8 mouse cellular contexts compared by ENCODE assay signal in genomic region chr17:33552964-33553363, GRCm38 (mm10). TPM values are rescaled to one million over a fixed set of nuclear protein-coding genes. Genes with fewer than 3 reads are reported as not detected.
A peak's percentile ranks its signal among the peaks of the same experiment; 100 is the strongest.
DNase-seq lines count a peak whose midpoint lies in the region; ATAC-seq and TF ChIP-seq lines count a peak whose summit lies in the region.

No protein-coding gene starts in this region.

- DNase-seq in gastrocnemius, postnatal 10 days: peak; percentile 43
- no peak for DNase-seq in gastrocnemius, adult 8-10 months (ENCODE audit: low spot score in 2 of 2)
- peak; percentile 24 for DNase-seq in urinary bladder, postnatal 25 days (ENCODE audit: low spot score)
- no peak for DNase-seq in urinary bladder, postnatal 4 days (ENCODE audit: low spot score in 2 of 2)
- peak; percentile 67 for DNase-seq in forelimb bud, embryonic 11.5 days (ENCODE audit: low read depth, low spot score)
- DNase-seq in liver, postnatal 0 days: peak; percentile 50
- peak; percentile 51 to 74 for DNase-seq in spleen, postnatal 4 days (ENCODE audit: low spot score in 2 of 2)
- no peak for DNase-seq in layer of hippocampus, adult 9-10 months (ENCODE audit: low spot score)

- TF ChIP-seq CTCF in liver, postnatal 0 days (IDR thresholded peaks at IDR 0.05; ENCODE audit: low read depth): peak; percentile 74

- 59% methylated on average over 4 of the region's 4 CpGs for WGBS in liver, postnatal 0 days (ENCODE audit: insufficient replicate concordance)

- H3K4me1 ChIP-seq in liver, postnatal 0 days (ENCODE audit: insufficient read depth): no peaks in the 10 kb centered on the region; the same call in 1 of the 2 replicates

- no peak overlapping the region for H3K27ac ChIP-seq in liver, postnatal 0 days (ENCODE audit: low read depth)

- no peak for TF ChIP-seq EP300 in liver, postnatal 0 days (IDR thresholded peaks at IDR 0.05; ENCODE audit: low read depth)

- no peak overlapping the region for H3K9ac ChIP-seq in liver, postnatal 0 days (replicated peaks)

- H3K36me3 ChIP-seq in liver, postnatal 0 days (replicated peaks; ENCODE audit: insufficient read depth, low read length): no peaks in the 10 kb centered on the region; the same call in 1 of the 2 replicates

- H3K9me3 ChIP-seq in liver, postnatal 0 days (ENCODE audit: low read length): no peaks in the 10 kb centered on the region

- no peaks in the 10 kb centered on the region for H3K27me3 ChIP-seq in liver, postnatal 0 days (ENCODE audit: insufficient read depth, low read length)

- no peak overlapping the region for H3K4me3 ChIP-seq in liver, postnatal 0 days (ENCODE audit: low read depth, low read length)

- no peak for ATAC-seq in liver, postnatal 0 days

- no peak overlapping the region for H3K4me2 ChIP-seq in liver, postnatal 0 days (ENCODE audit: low read depth, low read length)

RNA-seq across cellular contexts. Expression of gene Myo1f, which starts 2.5 kb away (rescaled TPM):
- 1 to 10 TPM; 1.2 to 2.5 TPM for total RNA-seq in gastrocnemius, postnatal 10 days (2021)
- 1 to 10 TPM in 1 of 4 experiments, under 1 TPM in 3; 0.07 to 2.0 (median 0.34) TPM for total RNA-seq in gastrocnemius, adult 8-10 months (2022)
- 7.1 and 9.5 TPM in 2 replicates for polyA plus RNA-seq in liver, postnatal 0 days (2015; fragmentation: Nextera tagmentation; extraction: Ambion mirVana)

RNA-seq across cellular contexts. Expression of gene Adamts10, which starts 29.0 kb away (rescaled TPM):
- 10 to 100 TPM; 24.1 to 44.4 TPM for total RNA-seq in gastrocnemius, postnatal 10 days (2021)
- total RNA-seq in gastrocnemius, adult 8-10 months (2022): 1 to 10 TPM; 2.6 to 5.4 (median 3.2) TPM
- polyA plus RNA-seq in liver, postnatal 0 days (2015; fragmentation: Nextera tagmentation; extraction: Ambion mirVana): 3.2 and 3.5 TPM in 2 replicates

Comparison
In these comparisons a context has a peak if more than half of its experiments do, and no peak if none do; other contexts are left out.
1. DNase-seq: peak in gastrocnemius, postnatal 10 days (single experiment), urinary bladder, postnatal 25 days (single experiment), forelimb bud, embryonic 11.5 days (single experiment), liver, postnatal 0 days (single experiment) and spleen, postnatal 4 days (2 of 2); none in gastrocnemius, adult 8-10 months (0 of 2), urinary bladder, postnatal 4 days (0 of 2) and layer of hippocampus, adult 9-10 months (single experiment).